Mouse (Mus musculus): ENCODE results near the gene Mad2l1bp. TPM values are rescaled to one million over a fixed set of nuclear protein-coding genes. Genes with fewer than 3 reads are reported as not detected.

Gene Mad2l1bp
- polyA plus RNA-seq, 1 experiment from 2014 or later, result 37.1 TPM

GRCm38 (mm10) chr17:46167014-46167413 is 13.7 kb upstream of the Mad2l1bp start:
- peaks cover 37% of the 10 kb centered on the region for H3K36me3 ChIP-seq (ENCODE audit: control insufficient read depth, insufficient read depth, low read length)
- no peaks in the 10 kb centered on the region for H3K27me3 ChIP-seq (replicated peaks; ENCODE audit: control insufficient read depth, insufficient read depth, low read length)
- ATAC-seq, result no peak
- H3K4me1 ChIP-seq (ENCODE audit: control insufficient read depth, insufficient read depth, low read length), result peaks cover 13% of the 10 kb centered on the region
- no peak overlapping the region for H3K4me2 ChIP-seq (ENCODE audit: low read depth, low read length)
- H3K9me3 ChIP-seq (ENCODE audit: control insufficient read depth, low read length), result no peaks in the 10 kb centered on the region
- H3K9ac ChIP-seq (ENCODE audit: low read depth, low read length), result no peak overlapping the region
- WGBS, result 84% methylated on average over 11 of the region's 11 CpGs
- no peak overlapping the region for H3K27ac ChIP-seq (ENCODE audit: low read length)
- no peak overlapping the region for H3K4me3 ChIP-seq (ENCODE audit: low read length)

GRCm38 (mm10) chr17:46166270-46166669 is 12.9 kb upstream of the Mad2l1bp start:
- WGBS, result 67% methylated on average over 5 of the region's 5 CpGs
- Histone ChIP-seq H3K9ac (ENCODE audit: low read depth, low read length) (no peak overlapping the region), H3K9me3 (ENCODE audit: control insufficient read depth, low read length) (no peaks in the 10 kb centered on the region), H3K36me3 (ENCODE audit: control insufficient read depth, insufficient read depth, low read length) (peaks cover 37% of the 10 kb centered on the region), H3K4me3 (ENCODE audit: low read length) (no peak overlapping the region), H3K27me3 (replicated peaks; ENCODE audit: control insufficient read depth, insufficient read depth, low read length) (no peaks in the 10 kb centered on the region), H3K4me1 (ENCODE audit: control insufficient read depth, insufficient read depth, low read length) (peaks cover 18% of the 10 kb centered on the region), H3K4me2 (ENCODE audit: low read depth, low read length) (no peak overlapping the region), H3K27ac (ENCODE audit: low read length) (no peak overlapping the region)
- no peak for ATAC-seq

GRCm38 (mm10) chr17:46165460-46165859 is 12.1 kb upstream of the Mad2l1bp start:
- WGBS, result 86% methylated on average over 12 of the region's 12 CpGs
- H3K4me3 ChIP-seq (ENCODE audit: low read length), result no peak overlapping the region
- no peak overlapping the region for H3K9ac ChIP-seq (ENCODE audit: low read depth, low read length)
- no peak overlapping the region for H3K4me2 ChIP-seq (ENCODE audit: low read depth, low read length)
- H3K9me3 ChIP-seq (ENCODE audit: control insufficient read depth, low read length), result no peaks in the 10 kb centered on the region
- H3K4me1 ChIP-seq (ENCODE audit: control insufficient read depth, insufficient read depth, low read length), result peaks cover 18% of the 10 kb centered on the region
- H3K36me3 ChIP-seq (ENCODE audit: control insufficient read depth, insufficient read depth, low read length), result peaks cover 37% of the 10 kb centered on the region
- ATAC-seq, result no peak
- H3K27me3 ChIP-seq (replicated peaks; ENCODE audit: control insufficient read depth, insufficient read depth, low read length), result no peaks in the 10 kb centered on the region
- H3K27ac ChIP-seq (ENCODE audit: low read length), result no peak overlapping the region

GRCm38 (mm10) chr17:46164791-46165190 is 11.4 kb upstream of the Mad2l1bp start:
- H3K9me3 ChIP-seq (ENCODE audit: control insufficient read depth, low read length), result no peaks in the 10 kb centered on the region
- WGBS, result 91% methylated on average over 10 of the region's 10 CpGs

GRCm38 (mm10) chr17:46164301-46164700 is 10.9 kb upstream of the Mad2l1bp start:
- H3K9me3 ChIP-seq (ENCODE audit: control insufficient read depth, low read length), result no peaks in the 10 kb centered on the region
- WGBS, result 90% methylated on average over 8 of the region's 8 CpGs

More at GRCm38 (mm10) chr17:46164791-46165190, 11.4 kb upstream of the Mad2l1bp start:
- Histone ChIP-seq H3K36me3 (ENCODE audit: control insufficient read depth, insufficient read depth, low read length) (peaks cover 35% of the 10 kb centered on the region), H3K9ac (ENCODE audit: low read depth, low read length) (no peak overlapping the region), H3K27ac (ENCODE audit: low read length) (no peak overlapping the region), H3K4me1 (ENCODE audit: control insufficient read depth, insufficient read depth, low read length) (peaks cover 19% of the 10 kb centered on the region), H3K27me3 (replicated peaks; ENCODE audit: control insufficient read depth, insufficient read depth, low read length) (no peaks in the 10 kb centered on the region), H3K4me3 (ENCODE audit: low read length) (no peak overlapping the region), H3K4me2 (ENCODE audit: low read depth, low read length) (no peak overlapping the region)
- no peak for ATAC-seq

GRCm38 (mm10) chr17:46162951-46163421 is 9.6 kb upstream of the Mad2l1bp start:
- Histone ChIP-seq H3K9ac (ENCODE audit: low read depth, low read length) (0 out of 2 replicates have a peak overlapping the region, but pooled peaks have one; percentile 4), H3K9me3 (ENCODE audit: control insufficient read depth, low read length) (no peaks in the 10 kb centered on the region), H3K4me2 (ENCODE audit: low read depth, low read length) (peak overlapping the region; percentile 26; the same call in 1 of the 2 replicates), H3K27ac (ENCODE audit: low read length) (peak overlapping the region; percentile 65), H3K4me1 (ENCODE audit: control insufficient read depth, insufficient read depth, low read length) (peaks cover 24% of the 10 kb centered on the region), H3K27me3 (replicated peaks; ENCODE audit: control insufficient read depth, insufficient read depth, low read length) (no peaks in the 10 kb centered on the region), H3K36me3 (ENCODE audit: control insufficient read depth, insufficient read depth, low read length) (peaks cover 24% of the 10 kb centered on the region), H3K4me3 (ENCODE audit: low read length) (peak overlapping the region; percentile 20)
- no peak for ATAC-seq
- WGBS, result 59% methylated on average over 9 of the region's 9 CpGs

More at GRCm38 (mm10) chr17:46164301-46164700, 10.9 kb upstream of the Mad2l1bp start:
- H3K36me3 ChIP-seq (ENCODE audit: control insufficient read depth, insufficient read depth, low read length), result peaks cover 32% of the 10 kb centered on the region
- H3K4me2 ChIP-seq (ENCODE audit: low read depth, low read length), result no peak overlapping the region
- H3K9ac ChIP-seq (ENCODE audit: low read depth, low read length), result no peak overlapping the region
- peaks cover 24% of the 10 kb centered on the region for H3K4me1 ChIP-seq (ENCODE audit: control insufficient read depth, insufficient read depth, low read length)
- no peak overlapping the region for H3K4me3 ChIP-seq (ENCODE audit: low read length)
- no peaks in the 10 kb centered on the region for H3K27me3 ChIP-seq (replicated peaks; ENCODE audit: control insufficient read depth, insufficient read depth, low read length)
- H3K27ac ChIP-seq (ENCODE audit: low read length), result no peak overlapping the region
- ATAC-seq, result no peak

- 82% methylated on average over 7 of the region's 7 CpGs for WGBS
Observed at GRCm38 (mm10) chr17:46162551-46162950, 9.2 kb upstream of the Mad2l1bp start.

GRCm38 (mm10) chr17:46161710-46162109 is 8.4 kb upstream of the Mad2l1bp start:
- no peaks in the 10 kb centered on the region for H3K27me3 ChIP-seq (replicated peaks; ENCODE audit: control insufficient read depth, insufficient read depth, low read length)
- no peaks in the 10 kb centered on the region for H3K9me3 ChIP-seq (ENCODE audit: control insufficient read depth, low read length)
- H3K9ac ChIP-seq (ENCODE audit: low read depth, low read length), result peak overlapping the region; percentile 86
- ATAC-seq, result no peak
- H3K27ac ChIP-seq (ENCODE audit: low read length), result peak overlapping the region; percentile 77
- H3K36me3 ChIP-seq (ENCODE audit: control insufficient read depth, insufficient read depth, low read length), result peaks cover 13% of the 10 kb centered on the region; the same call in 1 of the 2 replicates
- H3K4me2 ChIP-seq (ENCODE audit: low read depth, low read length), result peak overlapping the region; percentile 70
- WGBS, result 52% methylated on average over 9 of the region's 9 CpGs
- H3K4me1 ChIP-seq (ENCODE audit: control insufficient read depth, insufficient read depth, low read length), result peaks cover 24% of the 10 kb centered on the region
- H3K4me3 ChIP-seq (ENCODE audit: low read length), result peak overlapping the region; percentile 78

More at GRCm38 (mm10) chr17:46162551-46162950, 9.2 kb upstream of the Mad2l1bp start:
- peaks cover 19% of the 10 kb centered on the region for H3K36me3 ChIP-seq (ENCODE audit: control insufficient read depth, insufficient read depth, low read length)
- no peaks in the 10 kb centered on the region for H3K9me3 ChIP-seq (ENCODE audit: control insufficient read depth, low read length)
- H3K4me1 ChIP-seq (ENCODE audit: control insufficient read depth, insufficient read depth, low read length), result peaks cover 24% of the 10 kb centered on the region
- peak overlapping the region; percentile 20; the same call in 1 of the 2 replicates for H3K4me3 ChIP-seq (ENCODE audit: low read length)
- no peaks in the 10 kb centered on the region for H3K27me3 ChIP-seq (replicated peaks; ENCODE audit: control insufficient read depth, insufficient read depth, low read length)
- no peak for ATAC-seq
- peak overlapping the region; percentile 65; the same call in 1 of the 2 replicates for H3K27ac ChIP-seq (ENCODE audit: low read length)
- peak overlapping the region; percentile 26; the same call in 1 of the 2 replicates for H3K4me2 ChIP-seq (ENCODE audit: low read depth, low read length)
- 0 out of 2 replicates have a peak overlapping the region, but pooled peaks have one; percentile 4 for H3K9ac ChIP-seq (ENCODE audit: low read depth, low read length)

GRCm38 (mm10) chr17:46161179-46161578 is 7.8 kb upstream of the Mad2l1bp start:
- no peaks in the 10 kb centered on the region for H3K27me3 ChIP-seq (replicated peaks; ENCODE audit: control insufficient read depth, insufficient read depth, low read length)
- peak overlapping the region; percentile 86 for H3K9ac ChIP-seq (ENCODE audit: low read depth, low read length)
- 0 out of 2 replicates have a peak, but pooled peaks cover 8% of the 10 kb centered on the region for H3K36me3 ChIP-seq (ENCODE audit: control insufficient read depth, insufficient read depth, low read length)
- peak; percentile 21 for ATAC-seq
- peaks cover 24% of the 10 kb centered on the region for H3K4me1 ChIP-seq (ENCODE audit: control insufficient read depth, insufficient read depth, low read length)
- peak overlapping the region; percentile 78 for H3K4me3 ChIP-seq (ENCODE audit: low read length)
- peak overlapping the region; percentile 77 for H3K27ac ChIP-seq (ENCODE audit: low read length)
- under 1% methylated on average over 19 of the region's 19 CpGs for WGBS
- peak overlapping the region; percentile 70 for H3K4me2 ChIP-seq (ENCODE audit: low read depth, low read length)
- no peaks in the 10 kb centered on the region for H3K9me3 ChIP-seq (ENCODE audit: control insufficient read depth, low read length)
